Mouse (Mus musculus) thymus, postnatal 36 days (tissue): Measurements from ENCODE around the gene Ptpn14.
A peak's percentile ranks its signal among the peaks of the same experiment; 100 is the strongest.
"Not testable (repeated sequence)": the region's sequence is repeated elsewhere in the genome, so short reads cannot be mapped to it uniquely, and the experiment has no call there.

Experiments
- DNase-seq, 2 experiments: peaks; one replicate each; pipeline ENCODE4 v3.0.0; 2022; ENCODE audit warnings: mixed read lengths in 2 of 2

The Ptpn14 gene

DNA sequence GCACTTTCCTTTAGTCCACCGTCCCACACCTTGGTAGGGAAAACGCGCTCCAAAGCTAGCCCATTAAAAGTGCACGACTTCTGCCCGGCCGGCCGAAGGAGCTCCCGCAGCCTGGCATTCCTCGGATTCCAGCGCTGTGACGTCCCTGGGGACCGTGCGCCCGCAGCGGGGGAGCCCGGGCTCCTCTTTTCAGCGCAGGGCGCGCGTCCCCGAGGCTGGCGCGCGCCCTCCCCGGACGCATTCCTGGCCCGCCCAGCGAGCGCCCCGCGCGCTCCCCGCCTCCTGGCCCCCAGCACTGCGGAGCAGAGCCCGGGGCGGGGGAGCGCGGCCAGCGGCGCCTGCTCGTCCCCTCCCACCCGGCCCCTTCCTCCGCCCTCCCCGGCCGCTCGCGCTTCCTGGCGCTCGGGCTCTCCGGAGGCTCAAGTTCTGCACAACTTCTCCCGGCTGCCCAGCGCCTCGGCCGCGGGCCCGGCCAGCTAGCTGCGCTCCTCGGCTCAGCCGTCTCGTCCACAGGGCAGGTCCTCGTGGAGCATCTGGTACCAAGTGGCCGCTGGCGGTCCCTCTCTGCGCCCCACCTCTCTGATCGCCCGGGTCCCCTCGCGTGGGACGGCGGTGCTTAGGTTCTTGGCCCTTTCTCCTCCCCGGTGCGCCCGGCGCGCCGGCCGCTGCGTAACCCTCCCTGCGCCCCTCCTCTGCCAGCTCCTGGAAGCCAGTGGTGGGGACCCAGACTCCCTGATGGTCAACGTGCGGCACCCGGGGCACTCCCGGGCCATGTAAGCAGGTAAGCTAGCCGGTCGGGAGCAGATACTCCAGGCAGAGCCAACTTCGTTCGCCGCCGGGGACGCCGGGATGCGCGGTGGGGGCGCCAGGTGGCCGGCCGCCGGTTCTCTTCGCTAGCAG lies at the start of gene Ptpn14:
Gene Ptpn14 (plus strand): TSS at position 385 of the 900 bp plus-strand sequence.
- peak; percentile 57 to 76 for DNase-seq

DNA sequence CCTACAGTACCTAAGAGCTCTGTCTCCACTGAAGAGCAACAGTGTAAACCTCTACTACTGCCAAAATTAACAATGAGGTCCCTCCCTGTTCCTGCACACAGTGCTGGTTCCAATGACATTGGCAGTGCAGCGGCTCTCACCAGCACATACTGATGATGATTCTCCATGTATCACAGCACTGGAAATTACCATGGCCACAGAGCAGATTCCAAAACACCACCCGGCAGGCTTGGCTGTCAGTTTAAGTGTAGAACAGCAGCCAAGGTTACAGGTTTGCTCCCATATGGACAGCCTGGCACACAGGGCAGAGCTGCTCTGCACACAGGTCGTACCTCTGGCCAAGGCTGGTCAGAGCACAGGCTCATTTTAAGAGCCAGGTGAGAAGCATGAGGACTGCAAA lies 48.5 kb upstream of the Ptpn14 start:
- no peak for DNase-seq

DNA sequence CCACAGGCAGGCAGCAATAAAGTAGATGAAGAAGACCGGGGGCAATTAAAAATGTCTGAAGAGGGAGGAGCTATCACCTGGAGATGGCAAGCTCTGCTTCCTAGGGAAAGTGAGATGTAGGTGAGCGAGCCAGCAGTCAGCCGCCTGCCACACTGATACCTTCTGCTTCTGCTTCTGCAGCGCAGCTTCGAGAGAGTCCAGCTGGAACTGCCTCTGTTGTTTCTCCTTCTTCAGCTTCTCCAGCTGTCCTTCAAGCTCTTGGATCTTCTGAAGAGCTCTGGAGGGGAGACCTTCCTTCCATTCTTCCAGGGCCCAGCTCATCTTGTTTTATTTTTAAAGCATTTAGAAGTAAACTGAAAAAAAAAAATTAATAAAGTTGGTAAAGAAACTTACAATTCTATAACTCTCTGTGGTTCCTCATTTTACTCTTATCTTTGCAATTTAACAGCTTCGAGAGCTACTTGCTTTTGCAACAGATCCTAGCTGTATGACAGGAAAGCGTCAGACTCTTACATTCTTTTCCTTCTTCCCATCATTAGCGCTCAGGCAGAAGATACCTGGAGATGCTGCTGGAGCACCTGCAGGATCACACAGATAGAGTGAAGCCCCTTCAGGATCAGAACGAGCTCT lies 43.2 kb upstream of the Ptpn14 start:
- no peak for DNase-seq

DNA sequence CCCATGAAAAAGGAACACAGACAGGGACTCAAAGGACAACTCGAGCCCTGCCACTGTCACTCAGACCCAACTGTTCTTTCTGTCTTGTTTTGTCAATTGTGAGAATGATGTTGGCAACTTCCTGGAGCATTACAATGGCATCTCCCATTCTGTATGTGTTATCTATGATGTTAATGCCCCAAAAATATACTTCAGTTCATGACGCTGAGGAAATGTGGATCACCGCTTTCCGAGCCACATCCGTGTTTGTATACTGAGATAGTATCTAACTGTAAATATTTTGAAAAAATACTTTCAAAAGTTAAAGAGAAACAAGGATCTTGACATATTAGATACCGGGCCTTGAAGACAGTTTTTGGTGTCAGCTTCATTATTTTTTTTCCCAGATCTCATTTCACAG lies 42.0 kb upstream of the Ptpn14 start:
- DNase-seq, result no peak

DNA sequence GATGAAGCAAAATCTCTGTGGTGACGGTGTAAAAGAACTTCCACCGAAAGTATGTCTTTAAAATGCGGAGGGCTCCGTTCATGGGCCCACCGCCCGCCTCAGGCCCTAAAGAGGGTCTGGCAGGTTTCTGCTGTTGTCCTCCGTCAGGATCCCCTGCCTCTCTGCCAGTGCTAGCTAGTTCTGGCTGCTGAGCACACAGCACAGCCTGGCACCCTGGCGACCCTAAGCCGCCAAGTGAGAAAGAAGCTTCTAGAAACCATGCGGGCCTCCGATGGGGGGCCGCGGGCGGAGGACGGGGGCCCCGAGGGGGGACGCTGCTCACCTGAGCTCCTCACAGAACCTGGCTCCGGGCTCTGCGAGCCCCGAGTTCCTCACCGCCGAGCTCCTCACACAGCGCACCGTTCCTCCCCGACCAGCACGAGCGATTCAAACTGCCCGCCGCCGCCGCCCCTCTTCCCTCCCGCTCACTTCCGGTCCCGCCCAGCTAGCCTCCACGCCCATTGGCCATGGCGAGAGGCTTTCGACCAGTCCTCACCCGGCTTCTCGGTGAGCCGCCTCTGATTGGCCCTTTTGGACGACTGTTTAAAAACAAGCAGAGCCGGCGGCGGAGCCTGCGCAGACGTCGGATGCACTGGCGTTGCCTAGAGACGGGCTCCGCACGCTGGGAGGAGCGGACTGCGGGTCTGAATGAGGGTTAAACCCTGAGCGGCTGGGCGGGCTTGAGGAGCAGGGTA lies 40.2 kb upstream of the Ptpn14 start, which contains the start of gene Cenpf:
Gene Cenpf (minus strand): TSS at position 433 of the 734 bp plus-strand sequence.
- DNase-seq, result peak; percentile 96 to 98

DNA sequence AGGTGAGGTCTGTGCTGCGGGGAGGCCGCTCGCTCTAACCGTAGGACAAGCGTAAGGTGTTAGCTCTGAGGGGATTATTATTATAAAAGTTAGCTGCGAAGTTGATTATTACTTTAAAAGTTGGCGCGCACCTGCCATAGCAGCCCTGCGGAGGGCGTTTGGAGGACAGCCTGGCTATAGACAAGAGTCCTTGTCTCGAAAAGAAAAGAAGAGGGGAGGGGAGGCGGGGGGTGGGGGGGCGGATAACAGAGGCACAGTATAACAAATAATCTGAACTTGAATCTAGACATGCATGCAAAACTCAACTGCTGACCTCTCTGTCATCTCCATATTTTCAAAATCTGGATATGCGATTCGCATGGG lies 39.7 kb upstream of the Ptpn14 start:
- no peak for DNase-seq

DNA sequence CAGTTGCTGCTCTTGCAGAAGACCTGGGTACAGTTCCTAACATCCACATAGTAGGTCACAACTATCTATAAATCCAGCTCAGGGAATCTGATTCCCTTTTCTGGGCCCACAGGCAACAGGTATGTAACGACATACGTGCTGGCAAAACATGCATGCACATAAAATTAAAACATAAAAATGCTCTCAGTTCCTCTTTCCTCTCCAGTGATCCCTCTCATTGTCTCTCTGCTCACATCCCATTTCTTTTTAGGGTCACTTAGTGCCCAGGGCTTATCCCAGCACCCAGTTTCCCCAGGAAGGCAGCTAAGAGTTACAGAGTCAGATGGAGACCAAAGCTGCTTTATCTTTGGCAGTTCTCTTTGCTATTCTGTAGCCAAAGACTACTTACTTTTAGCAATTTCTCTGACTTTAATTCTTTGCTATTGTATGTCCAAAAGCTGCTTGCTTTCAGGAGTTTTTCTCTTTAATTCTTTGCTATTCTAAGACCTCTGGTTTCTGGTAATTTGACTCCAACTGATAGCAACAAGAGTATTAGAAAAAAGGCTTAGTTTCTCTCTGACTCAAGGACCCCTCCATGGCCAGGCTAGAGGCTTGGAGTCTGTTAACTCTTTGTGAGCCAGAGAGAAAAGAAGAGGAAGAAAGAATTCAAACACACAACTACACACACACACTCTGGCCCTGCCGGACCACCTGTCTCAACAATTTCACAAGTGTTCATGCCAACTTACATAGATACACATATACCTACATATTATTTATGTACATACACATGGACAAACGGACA lies 38.8 kb upstream of the Ptpn14 start:
- no peak for DNase-seq

DNA sequence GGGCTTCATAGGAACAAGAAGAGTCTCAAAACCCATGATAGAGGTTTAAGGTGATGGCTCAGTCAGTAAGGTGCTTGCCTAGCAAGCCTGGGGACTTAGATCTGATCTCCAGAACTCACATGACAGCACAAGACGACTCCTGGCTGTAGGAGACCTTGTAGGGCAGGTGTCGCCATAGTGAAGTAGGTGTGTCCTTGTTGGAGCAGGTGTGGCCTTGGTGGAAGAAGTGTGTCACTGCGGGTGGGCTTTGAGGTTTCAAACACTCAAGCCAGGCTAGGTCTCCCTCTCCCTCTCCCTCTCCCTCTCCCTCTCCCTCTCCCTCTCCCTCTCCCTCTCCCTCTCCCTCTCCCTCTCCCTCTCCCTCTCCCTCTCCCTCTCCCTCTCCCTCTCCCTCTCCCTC lies 35.6 kb upstream of the Ptpn14 start:
- DNase-seq, result not testable (repeated sequence)

DNA sequence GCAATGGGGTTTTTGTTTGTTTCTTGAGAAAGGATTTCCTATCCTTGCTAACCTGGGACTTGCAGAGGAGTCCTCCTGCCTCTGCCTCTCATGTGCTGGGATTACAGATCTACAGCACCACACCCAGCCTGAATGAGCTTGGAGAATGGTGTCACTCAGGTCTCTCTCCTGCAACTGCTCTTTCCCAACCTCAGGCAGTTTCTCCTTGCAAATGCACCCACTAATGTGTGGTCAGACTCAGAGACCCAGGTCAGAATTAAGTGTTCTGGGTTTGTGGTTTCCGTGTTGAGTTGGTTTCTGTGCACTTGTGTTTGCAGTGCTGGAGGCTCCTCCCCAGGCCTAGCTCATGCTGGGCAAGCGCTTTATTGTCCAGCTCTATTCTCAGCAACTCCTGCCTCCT lies 33.7 kb upstream of the Ptpn14 start:
- no peak for DNase-seq

DNA sequence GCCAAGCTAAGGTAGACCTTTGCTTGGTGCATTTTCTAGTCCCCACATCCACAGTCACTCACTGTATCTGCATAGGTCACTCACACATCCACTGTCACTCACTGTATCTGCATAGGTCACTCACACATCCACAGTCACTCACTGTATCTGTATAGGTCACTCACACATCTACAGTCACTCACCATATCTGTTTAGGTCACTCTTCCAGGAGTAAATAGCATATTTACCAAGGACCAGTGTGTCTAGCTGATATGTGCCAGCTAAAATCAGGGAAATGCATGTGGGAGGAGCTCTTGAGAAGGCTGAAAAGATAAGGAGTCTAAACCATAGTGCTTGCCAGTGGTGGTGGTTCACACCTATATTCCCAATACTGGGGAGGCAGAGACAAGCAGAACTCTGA lies 32.7 kb upstream of the Ptpn14 start:
- no peak for DNase-seq

DNA sequence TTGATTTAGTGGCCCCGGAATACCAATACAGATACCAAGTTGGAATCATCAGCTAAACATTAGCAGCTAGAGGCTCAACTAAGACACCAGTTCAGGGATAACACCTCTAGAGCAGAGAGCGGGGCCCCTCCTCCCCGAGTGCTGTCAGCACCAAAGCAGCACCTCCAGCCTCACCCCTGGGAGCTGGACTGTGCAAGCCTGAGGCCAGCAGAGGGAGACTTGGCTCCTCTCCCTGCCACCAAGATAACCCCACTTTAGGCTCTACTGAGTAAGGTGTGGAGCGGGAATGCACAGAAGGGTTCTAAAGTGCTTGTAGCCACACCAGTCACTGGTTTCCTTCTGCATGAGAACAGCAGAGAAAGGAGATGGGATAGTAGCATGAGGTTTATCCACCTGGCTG lies 29.7 kb upstream of the Ptpn14 start:
- no peak for DNase-seq

DNA sequence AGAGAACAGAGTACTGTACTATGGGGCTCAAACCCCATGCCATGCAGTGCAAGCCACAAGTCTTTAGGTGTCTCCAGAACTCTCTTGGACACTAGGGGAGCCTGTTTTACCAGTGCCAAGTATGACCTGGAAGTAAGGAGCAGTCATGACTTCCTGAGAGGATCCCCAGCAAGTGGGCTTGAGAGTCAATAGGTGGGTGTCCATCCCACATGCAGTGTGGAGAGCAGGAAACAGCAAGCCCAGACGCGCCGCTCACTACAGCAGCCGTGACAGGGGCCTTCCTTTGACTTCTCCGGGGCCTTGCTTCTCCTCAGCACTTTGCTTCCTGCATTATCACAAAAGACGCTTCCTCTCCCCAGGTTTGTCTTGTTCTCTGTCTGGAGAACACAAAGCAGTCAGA lies 27.9 kb upstream of the Ptpn14 start:
- DNase-seq, result no peak

DNA sequence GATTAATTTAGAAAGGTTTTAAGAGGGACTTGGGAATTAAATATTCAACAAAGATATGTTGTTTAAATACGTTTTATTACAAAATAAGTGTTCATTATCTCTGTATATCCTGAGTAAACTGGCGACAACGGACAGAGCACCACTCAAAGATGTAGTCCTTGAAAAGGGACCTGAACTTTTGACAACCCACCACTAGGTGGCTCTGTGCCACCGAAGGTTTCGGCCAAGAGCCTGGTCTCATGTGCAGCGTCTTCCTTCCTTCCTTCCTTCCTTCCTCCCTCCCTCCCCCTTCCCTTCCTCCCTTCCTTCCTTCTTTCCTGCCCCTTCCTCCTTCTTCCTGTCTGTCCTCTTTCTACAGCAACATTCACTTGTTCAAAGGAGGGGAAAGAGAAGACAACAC lies 27.1 kb upstream of the Ptpn14 start:
- DNase-seq, result peak; percentile 65 to 66

DNA sequence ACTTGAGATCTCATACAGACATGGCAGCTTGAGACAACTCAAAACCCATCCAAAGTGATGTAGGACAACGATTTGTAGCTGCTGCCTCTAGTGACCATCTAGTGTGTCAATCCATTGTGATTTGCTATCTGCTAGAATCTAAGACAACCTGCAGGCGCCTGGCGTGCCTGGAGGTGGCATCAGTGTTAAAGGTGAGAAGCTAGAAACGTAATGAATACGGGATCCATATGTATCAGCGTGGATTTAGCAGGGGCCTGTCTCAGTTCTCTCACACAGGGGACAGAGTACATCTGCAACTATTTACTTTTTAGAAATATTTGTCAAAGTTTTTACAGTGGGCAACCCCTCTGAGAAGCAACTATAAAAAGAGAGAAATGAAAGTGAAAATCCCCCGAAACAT lies 24.9 kb upstream of the Ptpn14 start:
- peak; percentile 63 to 68 for DNase-seq

DNA sequence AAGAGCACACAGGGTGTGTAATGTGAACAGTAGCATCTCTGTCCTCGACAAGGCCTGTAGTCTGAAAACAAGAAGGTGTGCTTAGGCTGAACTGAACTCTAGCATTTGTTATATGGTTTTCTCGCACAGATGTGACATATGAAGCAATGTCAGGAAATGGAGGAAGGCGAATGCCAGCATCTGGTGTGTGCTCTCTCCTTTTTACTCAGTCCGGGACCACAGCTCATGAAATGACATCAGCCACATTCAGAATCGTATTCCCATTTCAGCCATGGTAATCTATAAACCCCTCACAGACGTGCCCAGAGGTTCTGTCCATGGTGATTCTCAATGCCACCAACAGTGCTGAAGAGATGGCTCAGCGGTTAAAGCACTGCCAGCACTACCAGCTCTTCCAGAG lies 24.5 kb upstream of the Ptpn14 start:
- DNase-seq, result no peak

DNA sequence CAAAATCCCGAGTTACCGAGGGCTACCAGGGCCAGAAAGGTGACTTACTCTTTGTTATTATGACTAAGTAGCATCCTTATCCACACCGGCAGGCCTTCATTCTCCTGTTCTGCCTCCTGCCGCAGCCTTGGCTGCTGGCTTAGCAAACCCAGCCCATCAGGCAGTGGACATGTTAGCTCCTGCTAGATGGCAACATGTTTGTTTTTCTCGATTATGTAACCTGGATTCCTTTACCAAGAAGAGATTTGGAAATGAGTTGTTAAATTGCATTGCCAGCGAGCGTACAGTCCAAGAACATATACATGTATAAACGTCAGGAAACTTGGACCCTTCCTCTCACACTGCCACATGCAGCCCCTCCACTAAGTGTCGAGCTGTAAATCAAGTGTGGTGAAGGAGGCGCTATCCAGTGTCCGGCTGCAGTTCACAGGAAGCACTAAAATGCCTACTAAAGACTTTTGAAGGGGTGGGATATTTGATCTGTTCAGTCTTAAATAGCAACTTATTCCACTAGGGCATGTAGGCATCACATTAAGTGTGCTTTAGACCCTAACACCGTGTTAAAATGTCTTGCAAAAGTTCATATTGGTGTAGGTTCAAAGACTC lies 21.9 kb upstream of the Ptpn14 start:
- no peak for DNase-seq

DNA sequence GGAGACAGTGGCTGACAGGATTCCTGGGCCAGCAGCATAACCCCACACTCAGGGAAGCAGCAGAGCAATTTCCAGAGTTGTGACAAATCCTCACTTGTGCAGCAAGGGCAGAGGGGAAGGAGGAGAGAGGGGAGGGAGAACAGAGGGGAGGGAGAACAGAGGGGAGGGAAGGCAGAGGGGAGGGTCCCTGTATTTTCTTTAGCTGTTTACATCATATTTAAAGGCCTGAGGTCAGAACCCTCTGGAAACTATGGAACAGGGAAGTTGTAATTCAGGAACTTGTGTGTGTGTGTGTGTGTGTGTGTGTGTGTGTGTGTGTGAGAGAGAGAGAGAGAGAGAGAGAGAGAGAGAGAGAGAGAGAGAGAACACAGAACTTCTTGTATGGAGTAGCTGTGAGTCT lies 21.1 kb upstream of the Ptpn14 start:
- no peak for DNase-seq

DNA sequence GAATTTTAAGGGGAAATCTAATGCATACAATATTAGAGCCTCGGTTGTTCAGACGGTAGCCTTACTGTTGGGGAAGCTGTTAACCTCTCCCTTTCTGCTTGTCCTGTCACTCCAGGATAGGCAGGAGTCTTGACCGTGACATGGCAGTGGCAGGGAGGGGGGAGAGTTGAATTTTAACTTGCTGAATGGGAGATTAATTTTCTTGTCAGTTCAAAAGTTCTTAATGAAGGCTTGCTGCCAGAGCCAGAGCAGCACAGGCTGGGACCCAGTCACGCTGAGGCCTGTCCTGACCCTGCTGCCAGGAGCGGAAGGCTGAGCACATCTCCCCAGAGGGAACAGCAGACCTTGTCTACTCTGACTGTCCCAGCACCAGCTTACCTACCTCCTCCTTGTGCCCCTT lies 20.6 kb upstream of the Ptpn14 start:
- no peak for DNase-seq

DNA sequence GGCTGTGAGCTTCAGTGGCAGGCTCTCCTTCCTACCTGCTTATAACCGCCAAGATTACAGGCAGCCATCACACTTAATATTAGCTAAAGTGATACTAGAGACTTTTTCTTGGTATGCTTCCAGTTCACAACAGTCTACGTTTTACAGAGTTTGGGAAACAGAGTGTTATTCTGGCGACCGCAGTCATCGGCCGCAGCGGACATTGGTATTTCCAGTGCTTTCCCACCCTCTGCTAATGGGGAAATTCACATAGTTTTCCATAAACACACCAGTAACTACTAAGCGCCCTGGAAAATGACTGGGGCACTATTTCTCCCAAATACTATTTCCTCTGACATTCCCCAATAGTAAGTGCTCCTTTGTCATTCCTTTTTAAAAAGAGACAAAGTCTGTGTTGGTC lies 19.1 kb upstream of the Ptpn14 start:
- DNase-seq, result no peak

DNA sequence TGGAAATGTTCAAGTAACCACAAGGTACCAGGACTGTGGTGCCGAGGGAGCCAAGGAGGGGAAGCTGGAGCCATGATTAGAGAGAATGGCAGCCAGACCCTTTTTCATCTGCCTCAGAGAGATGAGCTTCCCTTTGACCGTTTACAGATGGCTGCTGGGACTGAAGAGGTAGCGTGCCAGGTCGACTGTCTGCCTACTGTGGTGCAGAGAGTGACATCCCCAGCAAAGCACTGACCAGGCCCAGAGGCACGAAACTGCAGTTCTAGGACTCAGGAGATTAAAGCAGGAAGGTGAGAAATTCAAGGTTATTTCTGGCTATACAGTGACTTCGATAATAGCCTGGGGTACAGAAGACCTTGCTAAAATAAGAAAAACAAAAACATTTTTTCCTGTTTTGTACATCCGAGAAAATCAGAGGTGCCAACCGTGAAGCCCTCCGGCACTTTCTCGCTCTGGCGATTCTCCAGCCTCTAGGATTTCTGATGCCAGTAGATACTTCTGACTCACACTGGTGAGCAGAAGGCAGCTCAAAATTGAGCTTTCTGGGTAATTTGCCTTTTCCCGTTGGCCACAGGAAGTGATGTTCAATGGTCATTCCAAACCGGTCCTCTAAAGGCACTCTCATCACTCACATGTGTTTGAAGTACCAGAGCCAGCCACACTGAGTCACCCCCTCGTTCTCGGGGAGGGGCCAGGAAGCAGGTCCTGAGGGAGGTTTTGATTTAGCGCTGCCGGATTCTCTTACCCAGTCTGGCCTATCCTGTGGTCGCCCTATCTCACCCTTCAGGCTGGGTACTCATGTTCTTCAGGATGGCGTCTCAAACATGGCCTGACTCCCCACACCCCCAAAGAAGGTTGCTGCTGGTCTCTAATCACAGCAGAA lies 11.9 kb upstream of the Ptpn14 start:
- no peak for DNase-seq

DNA sequence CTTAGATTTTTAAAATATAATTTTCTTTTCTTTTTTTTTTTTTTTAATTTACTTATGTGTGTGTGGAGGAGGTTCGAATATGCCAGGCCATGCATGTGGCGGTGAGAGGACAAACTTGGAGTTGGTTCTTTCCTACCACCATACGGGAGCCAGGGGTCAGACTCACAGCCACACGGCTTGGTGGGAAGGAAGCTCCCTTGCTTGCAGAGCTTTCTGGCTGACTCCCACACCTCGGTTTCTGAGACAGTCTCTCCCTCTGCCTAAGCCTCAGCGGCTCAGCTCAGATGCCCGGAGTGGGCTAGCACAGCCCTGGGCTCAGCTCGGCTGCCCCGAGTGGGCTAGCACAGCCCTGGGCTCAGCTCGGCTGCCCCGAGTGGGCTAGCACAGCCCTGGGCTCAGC lies 10.5 kb upstream of the Ptpn14 start:
- DNase-seq, result no peak
